Mouse (Mus musculus) MEL (cell line): Measurements from ENCODE around the gene Tha1.

Source experiments
- CHD1 ChIP-seq: IDR thresholded peaks from 2 replicates; pipeline ENCODE4 v1.6.1; 2012; ENCODE audit warnings: low read depth, mild to moderate bottlenecking, inconsistent platforms, low read length, improper control_type of control experiment
- CTCF ChIP-seq, 3 experiments: IDR thresholded peaks in 2 of 3; conservative IDR thresholded peaks in 1 of 3; 2 replicates each; pipeline ENCODE4 v1.5.1; 2011 to 2012; ENCODE audit warnings: low read length in 3 of 3, low read depth in 2 of 3, mild to moderate bottlenecking in 2 of 3, improper control_type of control experiment in 1 of 3, inconsistent platforms in 1 of 3, mixed read lengths in 1 of 3, moderate library complexity in 1 of 3; ENCODE audit not compliant: control insufficient read depth in 1 of 3, insufficient read depth in 1 of 3, poor library complexity in 1 of 3, severe bottlenecking in 1 of 3
- E2F4 ChIP-seq: IDR thresholded peaks from 2 replicates; pipeline ENCODE4 v1.6.1; 2011; ENCODE audit warnings: low read depth, low read length, improper control_type of control experiment, borderline replicate concordance
- EP300 ChIP-seq, 2 experiments: IDR thresholded peaks; 2 replicates each; pipeline ENCODE4 v1.6.1; 2011; ENCODE audit warnings: improper control_type of control experiment in 2 of 2, low read length in 2 of 2, low read depth in 1 of 2, mild to moderate bottlenecking in 1 of 2
- GABPA ChIP-seq: IDR thresholded peaks from 2 replicates; pipeline ENCODE4 v1.6.1; 2012; ENCODE audit warnings: low read depth, mild to moderate bottlenecking, inconsistent platforms, low read length, improper control_type of control experiment, moderate library complexity
- GATA1 ChIP-seq: IDR thresholded peaks from 2 replicates; pipeline ENCODE4 v1.6.1; 2011; ENCODE audit warnings: low read depth, low read length, improper control_type of control experiment
- MAFK ChIP-seq: IDR thresholded peaks from 2 replicates; pipeline ENCODE4 v1.6.1; 2011; ENCODE audit warnings: low read depth, mild to moderate bottlenecking, low read length, improper control_type of control experiment, borderline replicate concordance
- MAX ChIP-seq: IDR thresholded peaks from 2 replicates; pipeline ENCODE4 v1.6.1; 2011; ENCODE audit warnings: low read length, improper control_type of control experiment
- POLR2A ChIP-seq, 2 experiments: IDR thresholded peaks; 2 replicates each; pipeline ENCODE4 v1.6.1; 2011 to 2012; ENCODE audit warnings: low read length in 2 of 2, mild to moderate bottlenecking in 2 of 2, control low read depth in 1 of 2, improper control_type of control experiment in 1 of 2, low read depth in 1 of 2, moderate library complexity in 1 of 2; ENCODE audit not compliant: control insufficient read depth in 1 of 2, insufficient read depth in 1 of 2, poor library complexity in 1 of 2
- RAD21 ChIP-seq: IDR thresholded peaks from 2 replicates; pipeline ENCODE4 v1.6.1; 2011; ENCODE audit warnings: mild to moderate bottlenecking, low read depth, low read length, improper control_type of control experiment
- TAL1 ChIP-seq: IDR thresholded peaks from 2 replicates; pipeline ENCODE4 v1.6.1; 2012; ENCODE audit warnings: mild to moderate bottlenecking, inconsistent platforms, low read length, moderate library complexity, mixed read lengths

- TF ChIP-seq POLR2A (IDR thresholded peaks at IDR 0.05; ENCODE audit: control insufficient read depth in 1 of 2, insufficient read depth in 1 of 2, low read depth in 1 of 2, low read length in 2 of 2, poor library complexity in 1 of 2) (no peak), RAD21 (no peak), TAL1 (no peak), E2F4 (no peak), CTCF (IDR thresholded peaks at IDR 0.05 in 2 of 3, conservative IDR thresholded peaks at IDR 0.05 in 1 of 3; ENCODE audit: control insufficient read depth in 1 of 3, insufficient read depth in 1 of 3, low read depth in 2 of 3, low read length in 3 of 3, poor library complexity in 1 of 3, severe bottlenecking in 1 of 3) (no peak), MAX (no peak), EP300 (IDR thresholded peaks at IDR 0.05; ENCODE audit: low read depth in 1 of 2, low read length in 2 of 2) (no peak), GATA1 (no peak), MAFK (no peak), CHD1 (no peak), GABPA (no peak)
These were observed 7.2 kb upstream of the Tha1 start for GRCm38 (mm10) chr11:117880336-117880976.
